Mouse (Mus musculus): Measurements from ENCODE around the gene Btbd35f22. TPM values are rescaled to one million over a fixed set of nuclear protein-coding genes. Genes with fewer than 3 reads are reported as not detected.
"Not testable (repeated sequence)": the region's sequence is repeated elsewhere in the genome, so short reads cannot be mapped to it uniquely, and the experiment has no call there.

The Btbd35f22 gene
- total RNA-seq (2012; rRNA removed) = not detected in 2 replicates
- total RNA-seq (2014; rRNA removed) = not detected in 2 replicates
- not detected in 2 replicates for polyA plus RNA-seq (2012; ENCODE audit: insufficient read length, low read depth)

GRCm38 (mm10) chrX:32047529-32047928 is at the start of gene Btbd35f22:
Btbd35f22 (plus strand) TSS chrX:32047829.
- DNase-seq (ENCODE audit: extremely low read depth); in situ Hi-C loops (cut with MboI; ENCODE audit: low pct_ligation_motif_present, low pct_unique_long_range_greater_than_20kb, low sequenced_read_pairs); H3K4me3 ChIP-seq (replicated peaks in 1 of 3; ENCODE audit: low read depth in 2 of 3, low read length in 2 of 3, poor library complexity in 1 of 3); H3K4me2 ChIP-seq (ENCODE audit: insufficient read depth, low read depth, poor library complexity, severe bottlenecking); H3K36me3 ChIP-seq (replicated peaks in 1 of 2; ENCODE audit: control insufficient read depth in 1 of 2, insufficient read depth in 1 of 2, low read length in 1 of 2); H3K27me3 ChIP-seq (replicated peaks); H3K9me3 ChIP-seq (replicated peaks; ENCODE audit: low read length); H3K27ac ChIP-seq (ENCODE audit: insufficient read depth, low read depth); H3K9ac ChIP-seq (ENCODE audit: insufficient read depth, low read depth); dilution Hi-C loops (cut with MboI; ENCODE audit: extremely low pct_ligation_motif_present, extremely low pct_unique_long_range_greater_than_20kb, low sequenced_read_pairs); H3K4me1 ChIP-seq (ENCODE audit: control insufficient read depth in 1 of 2, insufficient read depth in 2 of 2); H3K79me2 ChIP-seq (replicated peaks; ENCODE audit: control insufficient read depth, extremely low read depth, insufficient read depth, poor library complexity, severe bottlenecking): not testable (repeated sequence)

Other genes with a start within 250 kb of the Btbd35f22 start
- gene Gm21637, start 85.8 kb upstream of the Btbd35f22 start, total RNA-seq (2012; rRNA removed) = not detected in 2 replicates
- not detected in 2 replicates for gene Gm21637, start 85.8 kb upstream of the Btbd35f22 start, total RNA-seq (2014; rRNA removed)
- gene Gm21637, start 85.8 kb upstream of the Btbd35f22 start, polyA plus RNA-seq (2012; ENCODE audit: insufficient read length, low read depth) = not detected in 2 replicates
- not detected in 2 replicates for gene Btbd35f2, start 230.6 kb downstream of the Btbd35f22 start, total RNA-seq (2012; rRNA removed)
- gene Btbd35f2, start 230.6 kb downstream of the Btbd35f22 start, total RNA-seq (2014; rRNA removed) = not detected in 2 replicates
- not detected in 2 replicates for gene Btbd35f2, start 230.6 kb downstream of the Btbd35f22 start, polyA plus RNA-seq (2012; ENCODE audit: insufficient read length, low read depth)

Measured in CH12.LX (cell line).